Mouse (Mus musculus): Measurements from ENCODE around the gene Cldn7.

DNA sequence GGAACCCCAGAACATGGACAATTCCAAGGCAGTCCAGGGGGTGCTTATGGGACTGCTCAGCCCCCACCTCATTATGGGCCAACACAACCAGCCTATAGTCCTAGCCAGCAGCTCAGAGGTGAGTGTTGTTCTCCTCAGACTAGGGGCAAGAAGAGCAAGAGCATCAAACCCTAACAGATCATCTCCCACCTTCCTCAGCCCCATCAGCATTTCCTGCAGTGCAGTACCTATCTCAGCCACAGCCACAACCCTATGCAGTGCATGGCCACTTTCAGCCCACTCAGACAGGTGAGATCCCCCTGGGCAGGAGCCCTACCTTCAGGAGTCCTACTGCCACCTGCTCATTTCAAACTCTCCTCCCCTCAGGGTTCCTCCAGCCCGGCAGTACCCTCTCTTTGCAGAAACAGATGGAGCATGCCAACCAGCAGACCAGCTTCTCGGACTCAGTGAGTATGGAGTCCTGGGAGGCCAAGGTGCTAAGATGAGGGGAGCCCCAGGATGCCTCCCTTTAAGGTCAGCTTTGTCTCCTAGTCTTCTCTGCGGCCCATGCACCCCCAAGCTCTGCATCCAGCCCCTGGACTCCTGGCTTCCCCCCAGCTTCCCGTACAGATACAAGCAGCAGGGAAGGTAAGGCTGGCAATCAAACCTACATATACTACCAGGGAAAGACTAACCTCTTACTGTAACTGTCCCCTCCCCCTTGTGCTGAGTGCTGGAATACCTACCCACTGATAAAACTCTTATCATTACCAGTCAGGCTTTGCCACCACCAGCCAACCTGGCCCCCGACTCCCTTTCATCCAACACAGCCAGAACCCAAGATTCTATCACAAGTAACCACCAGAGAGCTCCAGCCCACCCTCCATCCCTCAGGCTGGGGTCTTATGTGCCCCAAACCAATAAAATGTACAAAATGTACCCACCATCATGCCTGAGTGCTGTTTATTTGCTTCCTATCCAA is 48.6 kb upstream of the Cldn7 start:
- TF ChIP-seq CTCF (conservative IDR thresholded peaks at IDR 0.05; ENCODE audit: low read length): peak; percentile 25
- TF ChIP-seq NANOG (IDR thresholded peaks at IDR 0.05; ENCODE audit: borderline replicate concordance, low read length): no peak
- TF ChIP-seq POU5F1 (IDR thresholded peaks at IDR 0.05; ENCODE audit: borderline replicate concordance, low read length): no peak
